Mouse (Mus musculus): ENCODE data around the gene Ppp2r1b.

Ppp2r1b gene

DNA sequence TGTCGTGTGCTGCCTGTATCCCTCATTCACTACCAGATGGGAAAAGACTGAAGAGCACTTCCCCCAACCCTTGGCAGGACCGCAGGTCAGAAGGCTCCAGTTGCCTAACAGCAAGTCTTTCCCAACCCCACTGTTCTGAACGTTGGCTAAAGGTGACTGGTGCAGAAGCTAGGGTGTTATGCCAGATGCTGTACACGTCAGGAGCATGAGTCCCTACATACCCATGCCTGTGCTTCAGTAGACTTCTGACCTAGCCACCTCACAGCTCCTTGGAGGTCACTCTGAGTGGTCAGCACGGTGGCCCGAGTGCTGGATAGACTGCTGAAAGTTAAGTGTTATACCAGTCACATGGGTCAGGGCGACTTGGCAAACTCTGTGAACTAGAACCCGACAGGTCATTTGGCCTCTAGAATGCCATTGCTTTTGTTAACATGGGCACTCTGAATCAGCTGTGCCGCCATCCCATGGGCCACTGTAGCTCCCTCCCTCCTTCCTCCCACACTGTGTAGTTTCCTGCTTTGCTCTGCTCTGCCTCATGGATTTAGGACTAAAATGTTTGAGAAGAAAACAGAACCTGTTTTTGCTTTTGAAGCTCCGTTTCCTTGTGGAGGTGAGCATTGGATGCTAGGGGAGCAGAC is 9.9 kb upstream of the Ppp2r1b start:
- intact Hi-C loops (cut with DNase I): no loop called here

DNA sequence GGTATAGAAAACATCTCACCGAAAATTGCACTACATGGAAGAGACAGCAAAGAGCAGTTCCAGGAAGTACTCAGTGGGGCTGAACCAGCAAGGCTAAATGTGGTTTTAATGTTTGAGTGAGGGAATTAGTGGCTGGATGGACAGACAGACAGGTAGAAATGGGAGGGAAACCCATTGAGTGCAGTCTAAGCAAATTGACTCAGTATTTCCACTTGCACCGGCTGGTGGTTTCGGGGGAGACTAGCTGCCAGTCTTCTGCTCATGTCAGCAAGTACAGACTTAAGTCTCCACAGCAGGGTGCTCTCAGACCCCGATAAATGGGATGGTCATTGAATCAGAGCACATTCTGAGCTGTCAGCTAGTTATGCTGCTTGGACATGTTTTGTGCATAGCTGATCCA is 9.0 kb upstream of the Ppp2r1b start:
- intact Hi-C loops (cut with DNase I): no loop called here

DNA sequence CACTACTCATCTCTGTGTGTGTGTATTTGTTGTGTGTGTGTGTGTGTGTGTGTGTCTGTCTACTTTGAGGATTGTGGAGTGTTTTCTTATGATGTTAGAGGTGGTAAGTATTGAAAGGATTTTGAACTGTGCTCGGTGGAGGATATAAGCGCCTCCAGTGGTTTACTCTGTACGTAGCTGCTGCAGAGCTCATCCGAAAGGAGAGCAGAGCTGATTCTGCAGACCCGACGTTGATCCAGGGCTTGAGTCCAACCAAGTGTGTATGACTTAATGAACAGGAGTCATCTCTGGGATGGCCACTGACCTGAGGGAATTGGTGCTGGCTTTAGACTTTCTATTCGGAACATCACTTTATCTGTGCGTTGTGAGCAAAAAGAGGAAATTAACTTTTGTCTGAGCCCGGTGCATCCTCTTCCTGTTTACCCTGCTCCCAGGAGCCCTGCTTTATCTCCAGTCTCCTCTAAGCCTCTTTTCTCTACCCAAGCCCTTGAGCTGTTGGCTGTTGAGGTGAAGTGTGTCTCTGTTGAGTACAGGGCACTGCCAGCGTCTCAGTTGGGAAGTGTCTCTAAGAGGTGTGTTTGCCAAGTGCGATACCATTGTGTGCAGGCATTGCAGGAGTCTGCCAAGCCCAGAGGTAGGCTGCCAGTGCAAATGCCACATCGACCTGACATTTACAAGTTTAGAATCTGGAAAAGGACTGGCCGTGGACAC is 3.9 kb upstream of the Ppp2r1b start:
- intact Hi-C loops (cut with DNase I): no loop called here

DNA sequence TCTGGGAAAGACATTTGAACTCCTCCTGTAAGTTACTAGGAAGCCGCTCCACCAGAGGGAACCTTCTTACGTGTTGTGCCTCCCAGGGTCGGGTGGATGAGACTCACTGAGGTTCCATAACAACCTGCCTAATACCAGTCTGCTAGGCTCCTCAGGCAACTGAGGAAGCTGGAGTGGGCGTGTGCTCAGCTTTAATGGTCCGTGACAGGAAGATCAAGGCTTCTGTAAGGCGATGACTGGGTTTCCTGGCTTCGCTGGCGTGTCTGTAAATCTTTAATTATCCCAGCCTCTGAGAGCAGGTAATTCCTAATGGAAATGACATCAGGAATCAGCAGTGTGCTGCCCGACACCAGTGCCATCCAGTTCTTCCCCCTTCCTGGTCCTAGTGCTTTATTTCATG is 446 bp downstream of the Ppp2r1b start:
- intact Hi-C loops (cut with DNase I): no loop called here

DNA sequence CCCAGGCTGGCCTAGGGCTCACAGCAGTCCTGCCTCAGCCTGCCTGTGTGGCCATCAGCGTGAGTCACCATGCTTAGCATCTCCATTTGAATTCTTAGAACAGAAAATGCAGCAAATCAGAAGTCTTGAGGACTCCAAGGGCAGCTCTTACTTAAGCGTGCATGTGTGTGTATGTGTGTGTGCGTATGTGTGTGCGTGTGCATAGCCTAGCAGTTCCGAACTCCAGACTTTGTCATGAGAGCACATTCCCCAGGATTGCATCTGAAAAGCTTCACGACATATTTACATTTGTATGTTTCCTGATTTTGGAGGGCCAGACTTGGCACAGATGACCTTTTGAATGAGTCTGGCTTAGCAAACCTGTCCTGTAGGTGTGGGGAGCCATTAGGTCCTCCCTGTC is 2.0 kb downstream of the Ppp2r1b start:
- intact Hi-C loops (cut with DNase I): no loop called here

DNA sequence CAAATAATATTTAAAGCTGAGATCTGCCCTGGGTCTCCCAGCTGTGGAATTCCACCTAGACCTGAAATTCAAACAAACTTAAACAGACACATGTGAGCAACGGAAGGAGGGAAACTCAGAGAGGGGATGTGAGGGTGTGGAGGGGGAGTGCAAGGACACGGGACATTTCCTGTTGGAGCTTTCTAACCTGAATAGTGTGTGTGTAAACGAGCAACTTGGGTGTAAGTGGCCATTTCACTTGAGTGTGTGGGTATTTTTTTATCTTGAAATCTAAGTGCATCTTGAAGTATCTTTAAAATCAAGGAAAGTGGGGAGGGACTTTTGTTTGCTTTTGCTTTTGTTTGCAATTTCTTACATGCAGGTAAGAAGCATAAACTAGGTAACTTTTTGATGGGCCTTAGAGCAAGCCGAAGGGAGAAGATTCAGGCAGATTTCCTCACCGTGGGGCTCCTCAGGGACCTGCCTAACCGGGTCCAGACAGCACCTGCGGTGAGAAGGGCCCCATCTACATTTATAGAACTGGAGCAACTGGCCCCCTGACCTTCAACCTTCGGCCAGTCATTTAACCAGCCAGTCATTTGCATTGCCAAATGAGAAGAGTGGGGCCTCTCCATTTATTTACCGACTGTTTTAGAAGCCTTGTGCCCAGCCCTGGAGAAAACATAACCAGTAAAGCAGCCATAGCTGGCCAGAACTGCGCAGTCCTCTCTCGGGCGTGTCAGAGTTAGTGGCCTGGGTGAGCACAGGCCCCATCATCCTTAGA is 2.7 kb downstream of the Ppp2r1b start:
- intact Hi-C loops (cut with DNase I): loop anchor here (2.0 kb wide), 1 partner anchor 161 kb away; the partner anchor contains the start of gene Sik2

DNA sequence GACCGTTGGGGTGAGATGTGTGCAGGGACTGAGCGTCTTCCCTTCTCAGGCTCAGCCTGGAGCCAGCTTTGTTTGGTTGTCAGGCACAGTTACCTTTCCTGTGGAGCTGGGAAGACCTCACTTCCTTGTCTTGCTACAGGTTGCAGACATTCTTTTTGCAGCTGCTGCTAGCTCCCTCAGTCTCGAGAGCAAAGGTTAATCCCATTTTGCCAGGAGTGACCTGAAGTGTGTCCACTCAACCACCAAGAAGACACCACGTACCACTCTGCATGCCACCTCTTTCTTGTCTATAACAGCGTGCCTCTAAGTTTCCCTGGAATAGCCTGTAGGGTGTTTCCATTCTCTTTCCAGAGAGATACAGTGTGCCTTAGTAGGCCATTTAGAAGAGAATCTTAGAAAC is 3.7 kb downstream of the Ppp2r1b start:
- intact Hi-C loops (cut with DNase I): loop anchor here (2.0 kb wide), 1 partner anchor 160 kb away; the partner anchor contains the start of gene Sik2

DNA sequence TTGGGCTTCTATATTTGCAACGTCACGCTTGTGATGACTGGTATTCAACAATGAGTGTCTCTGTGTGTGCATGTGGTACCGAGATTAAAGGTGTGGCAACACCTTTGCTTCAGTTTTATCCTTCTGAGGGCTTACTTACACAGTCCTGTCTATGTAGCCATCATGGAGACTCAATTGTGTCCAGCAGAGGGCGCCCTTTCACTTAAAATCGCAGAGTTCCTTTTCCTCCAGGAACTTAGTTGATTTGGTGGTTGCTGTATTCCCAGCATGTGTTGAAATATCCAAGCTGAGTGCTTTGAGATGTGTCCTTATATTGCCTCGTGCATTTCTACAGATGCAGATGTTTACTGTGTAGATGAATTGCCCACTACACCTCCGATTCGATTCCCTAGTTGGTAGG is 4.1 kb downstream of the Ppp2r1b start:
- intact Hi-C loops (cut with DNase I): loop anchor here (2.0 kb wide), 1 partner anchor 160 kb away; the partner anchor contains the start of gene Sik2

DNA sequence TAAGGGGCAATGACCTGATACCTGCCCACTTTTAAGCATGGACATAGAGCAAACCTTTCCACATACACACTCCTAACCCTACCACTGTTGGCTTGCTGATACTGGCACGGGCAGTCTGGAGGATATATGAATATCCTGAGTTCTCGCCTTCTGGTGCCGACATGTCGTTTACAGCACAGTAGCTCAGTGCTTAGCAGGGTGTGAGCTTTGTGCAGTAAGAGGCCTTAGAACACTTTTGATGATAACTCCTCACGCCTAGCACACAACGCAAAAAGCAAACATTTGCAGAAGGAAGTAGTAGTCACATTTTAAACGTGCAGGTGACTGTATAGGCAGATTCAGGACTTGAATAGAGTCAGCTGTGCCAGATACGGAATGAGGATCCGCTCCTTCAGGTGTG is 4.7 kb downstream of the Ppp2r1b start:
- intact Hi-C loops (cut with DNase I): loop anchor here (2.0 to 5.0 kb wide), 3 partner anchors 159 to 303 kb away; partner anchors contain the start of gene Sik2

DNA sequence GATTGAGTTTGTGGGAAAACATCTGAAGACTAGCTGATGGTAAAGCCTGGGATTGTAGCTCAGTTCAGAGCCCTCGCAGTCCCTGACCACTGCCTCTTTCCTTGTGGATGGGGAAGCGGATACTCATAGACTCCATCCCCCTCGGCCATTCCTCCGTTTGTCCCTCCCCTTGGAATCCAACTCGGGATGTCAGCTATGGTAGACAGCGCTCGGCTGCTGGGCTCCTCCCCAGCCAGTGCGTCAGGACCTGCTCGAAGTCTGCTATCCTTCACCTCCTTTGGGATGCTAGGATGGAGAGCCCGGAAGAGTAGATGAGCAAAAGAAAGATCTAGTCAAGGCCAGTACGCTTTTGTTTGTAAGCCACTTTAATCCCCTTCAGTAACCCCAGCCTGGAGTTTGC is 5.2 kb downstream of the Ppp2r1b start:
- intact Hi-C loops (cut with DNase I): loop anchor here (5.0 kb wide), 2 partner anchors 202 to 302 kb away; no protein-coding TSS in a partner anchor

DNA sequence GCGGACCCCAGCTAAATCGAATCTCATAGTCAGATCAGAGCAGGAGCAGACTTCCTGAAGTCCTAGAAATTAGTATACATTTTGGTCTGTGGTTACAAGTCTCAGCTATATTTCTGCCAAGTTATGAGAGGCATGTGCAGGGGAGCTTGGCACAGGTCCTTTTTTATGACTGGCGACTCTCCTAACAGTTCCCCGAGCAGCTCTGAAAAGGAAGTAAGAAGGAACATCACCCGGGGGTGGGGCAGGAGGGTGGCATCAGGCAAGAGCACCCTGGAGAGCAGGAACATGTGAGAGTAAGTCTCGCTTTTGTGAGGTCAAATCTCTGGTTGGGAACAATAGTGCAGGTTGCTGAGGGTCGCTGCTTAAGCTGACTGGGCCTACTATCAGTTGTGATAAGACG is 5.6 kb downstream of the Ppp2r1b start:
- intact Hi-C loops (cut with DNase I): loop anchor here (5.0 kb wide), 2 partner anchors 202 to 302 kb away; no protein-coding TSS in a partner anchor

DNA sequence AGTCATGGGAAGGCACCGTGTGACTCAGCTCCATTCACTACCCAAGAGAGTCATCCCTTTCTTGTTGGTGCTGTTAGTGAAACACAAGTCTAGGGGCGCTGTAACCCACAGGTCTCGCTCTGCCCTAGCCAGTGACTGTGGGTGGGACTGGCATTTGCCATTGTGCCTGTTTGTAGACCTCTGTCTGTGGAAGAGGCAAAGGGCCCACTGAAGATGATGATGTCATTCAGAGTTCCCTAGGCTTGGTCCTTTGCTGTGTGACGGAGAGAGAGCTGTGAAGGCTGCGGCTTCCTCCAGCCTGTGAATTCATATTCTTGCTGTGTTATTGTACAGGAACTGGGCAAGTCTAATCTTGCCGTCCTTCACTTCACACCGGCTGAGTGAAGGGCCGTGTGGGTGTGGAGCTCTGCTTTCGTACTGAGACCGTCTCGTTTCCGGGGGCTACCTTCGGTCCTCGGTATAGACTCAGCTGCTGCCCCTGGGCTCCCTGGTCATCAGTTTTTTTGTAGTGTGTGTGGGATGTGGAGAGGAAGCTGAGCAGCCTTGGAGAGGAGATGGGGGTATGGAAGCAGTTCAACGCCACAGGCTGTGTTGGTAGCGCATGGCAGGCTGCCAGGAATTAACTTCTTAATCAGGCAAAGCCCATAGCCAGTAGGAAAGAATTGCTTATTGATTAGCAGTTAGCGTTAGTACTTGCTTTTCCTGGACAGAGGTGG is 7.7 kb downstream of the Ppp2r1b start:
- intact Hi-C loops (cut with DNase I): loop anchor here (5.0 kb wide), 2 partner anchors 200 to 300 kb away; no protein-coding TSS in a partner anchor

DNA sequence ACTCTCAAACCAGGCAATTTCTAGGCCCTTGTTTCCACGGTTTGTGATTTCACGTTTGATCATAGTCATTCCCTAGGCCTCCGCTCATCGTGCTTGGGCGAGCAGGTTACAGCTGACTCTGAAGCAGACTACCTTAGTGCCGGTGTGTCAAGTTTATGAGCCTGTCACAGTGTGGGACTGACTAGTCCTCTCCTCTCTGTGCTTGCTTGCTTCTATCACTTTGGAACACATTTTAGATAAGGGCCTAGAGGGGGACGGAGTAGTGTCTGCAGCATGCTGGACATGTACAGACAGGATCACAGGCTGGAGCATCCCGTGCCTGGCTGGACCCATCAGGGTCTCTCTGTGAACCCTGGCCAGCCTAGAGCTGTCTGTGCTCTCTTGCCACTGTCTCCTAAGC is 9.3 kb downstream of the Ppp2r1b start:
- intact Hi-C loops (cut with DNase I): loop anchor here (5.0 kb wide), 2 partner anchors 198 to 298 kb away; no protein-coding TSS in a partner anchor

DNA sequence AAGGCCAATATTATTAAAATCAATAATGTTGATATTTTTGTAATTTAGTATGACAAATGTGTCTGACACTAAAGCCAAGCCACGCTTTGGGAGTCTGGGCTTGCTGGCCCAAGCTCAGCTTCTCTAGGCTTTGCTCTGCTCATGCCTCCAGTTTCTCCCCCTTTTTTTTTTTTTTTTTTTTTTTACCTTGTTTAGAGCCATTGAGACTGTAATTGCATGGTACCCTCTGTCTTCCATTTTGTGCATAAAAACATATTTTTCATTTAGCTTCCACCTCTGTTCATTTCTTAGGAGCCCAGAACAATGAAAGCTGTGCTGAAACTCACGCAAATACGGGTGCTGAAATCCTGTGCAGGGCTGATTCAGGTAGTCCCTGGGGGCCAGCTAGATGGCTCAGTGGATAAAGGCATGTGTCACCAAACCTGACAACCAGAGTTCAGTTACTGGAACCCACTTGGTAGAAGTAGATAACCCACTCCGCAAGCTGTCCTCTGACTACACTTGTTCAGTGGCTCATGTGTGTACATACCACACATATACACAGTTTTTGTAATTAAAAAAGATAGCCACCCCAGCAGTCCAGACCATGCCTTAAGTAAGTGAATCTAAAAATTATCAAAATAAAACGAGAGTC is 10.1 kb downstream of the Ppp2r1b start:
- intact Hi-C loops (cut with DNase I): no loop called here

DNA sequence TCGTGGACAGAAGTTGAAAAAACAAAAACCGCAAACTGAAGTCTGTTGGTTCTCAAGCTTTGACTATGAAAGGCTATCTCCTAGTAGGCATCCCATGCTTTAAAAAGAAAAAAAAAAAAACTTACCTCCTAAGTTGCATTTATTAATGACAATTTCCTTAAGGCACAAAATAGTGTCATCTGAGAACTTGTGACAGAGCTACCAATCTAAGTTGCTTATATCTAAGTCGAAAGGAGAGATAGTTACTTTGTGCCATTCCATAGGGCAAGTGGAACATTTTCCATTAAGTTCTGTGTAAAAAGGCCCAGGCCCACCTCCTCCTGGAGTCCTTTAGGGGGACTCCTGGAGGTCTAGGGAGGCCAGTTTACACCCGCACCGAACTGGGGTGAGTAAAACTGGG is 10.7 kb downstream of the Ppp2r1b start:
- intact Hi-C loops (cut with DNase I): no loop called here

DNA sequence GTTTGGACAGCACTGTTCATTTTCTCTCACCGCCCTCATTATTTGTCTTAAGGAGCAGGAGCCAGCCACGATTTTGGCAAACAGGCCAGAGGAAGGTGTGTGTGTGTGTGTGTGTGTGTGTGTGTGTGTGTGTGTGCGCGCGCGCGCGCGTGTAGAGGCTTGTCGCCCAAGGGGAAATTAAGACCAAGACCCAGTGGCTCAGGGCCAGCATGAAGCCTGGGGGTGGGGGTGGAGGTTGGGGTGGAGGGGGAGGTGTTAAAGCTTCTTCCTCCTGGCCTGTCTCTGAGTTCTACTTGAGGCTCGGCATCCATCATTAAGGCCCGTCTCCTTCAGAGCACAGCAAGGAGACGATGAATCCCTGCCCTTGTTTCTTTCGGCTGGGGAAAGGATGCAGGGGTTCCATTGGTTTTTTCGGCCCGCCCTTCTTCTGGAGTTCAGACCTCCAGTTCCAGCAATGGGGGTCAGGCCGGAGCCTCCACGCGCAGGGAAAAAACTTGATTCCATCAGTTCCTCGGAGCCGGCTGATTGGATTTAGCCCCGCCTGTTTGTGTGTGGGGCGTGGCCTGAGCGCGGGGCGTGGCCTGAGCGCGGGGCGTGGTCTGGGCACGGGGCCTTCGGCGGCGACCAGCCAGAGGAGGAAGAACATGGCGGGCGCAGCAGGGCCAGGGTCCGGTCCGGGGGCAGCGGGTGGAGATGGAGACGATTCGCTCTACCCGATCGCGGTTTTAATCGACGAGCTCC is 11.4 kb downstream of the Ppp2r1b start:
- intact Hi-C loops (cut with DNase I): no loop called here

DNA sequence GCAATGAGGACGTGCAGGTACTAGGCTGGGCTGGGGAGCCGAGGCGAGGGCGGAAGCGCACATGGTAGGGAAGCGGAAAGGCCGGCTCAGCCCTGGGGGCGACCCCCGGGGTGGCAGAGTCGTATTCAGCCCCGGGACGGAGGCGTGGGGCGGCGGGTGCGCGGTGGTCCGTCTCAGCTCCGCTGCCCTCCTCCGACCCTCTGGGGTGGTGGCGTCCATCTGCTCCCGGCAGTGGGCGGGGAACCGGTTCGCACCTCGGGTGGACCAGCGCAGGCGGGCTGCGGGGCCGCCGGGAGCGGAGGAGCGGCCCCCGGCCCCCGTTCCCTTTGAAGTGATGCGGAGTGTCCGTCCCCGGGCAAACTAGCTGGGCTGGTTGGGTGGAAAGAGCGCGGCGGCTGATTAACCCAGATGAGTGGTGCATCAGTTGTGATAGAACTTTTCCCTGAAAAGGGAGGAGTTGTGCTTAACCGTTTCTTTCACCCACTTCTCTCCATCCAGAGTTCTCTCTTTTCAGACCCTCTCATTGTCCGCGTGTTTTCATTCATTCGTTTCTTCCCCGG is 12.1 kb downstream of the Ppp2r1b start:
- intact Hi-C loops (cut with DNase I): no loop called here

DNA sequence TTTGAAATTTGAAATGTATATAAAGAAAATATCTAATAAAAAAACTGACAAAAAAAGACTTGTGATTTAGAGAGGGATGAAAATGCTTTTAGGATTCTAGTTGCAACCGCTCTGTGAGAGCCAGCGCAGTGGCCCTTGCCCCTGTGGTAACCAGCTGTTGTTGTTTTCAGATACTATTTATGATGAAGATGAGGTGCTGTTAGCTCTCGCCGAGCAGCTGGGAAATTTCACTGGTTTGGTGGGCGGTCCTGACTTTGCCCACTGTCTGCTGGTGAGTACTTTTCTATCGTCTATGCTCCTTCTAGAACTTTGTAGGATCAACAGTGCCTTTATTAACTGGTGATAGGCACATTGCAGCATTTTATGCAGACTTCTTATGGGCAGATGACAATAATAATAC is 13.6 kb downstream of the Ppp2r1b start:
- intact Hi-C loops (cut with DNase I): no loop called here

DNA sequence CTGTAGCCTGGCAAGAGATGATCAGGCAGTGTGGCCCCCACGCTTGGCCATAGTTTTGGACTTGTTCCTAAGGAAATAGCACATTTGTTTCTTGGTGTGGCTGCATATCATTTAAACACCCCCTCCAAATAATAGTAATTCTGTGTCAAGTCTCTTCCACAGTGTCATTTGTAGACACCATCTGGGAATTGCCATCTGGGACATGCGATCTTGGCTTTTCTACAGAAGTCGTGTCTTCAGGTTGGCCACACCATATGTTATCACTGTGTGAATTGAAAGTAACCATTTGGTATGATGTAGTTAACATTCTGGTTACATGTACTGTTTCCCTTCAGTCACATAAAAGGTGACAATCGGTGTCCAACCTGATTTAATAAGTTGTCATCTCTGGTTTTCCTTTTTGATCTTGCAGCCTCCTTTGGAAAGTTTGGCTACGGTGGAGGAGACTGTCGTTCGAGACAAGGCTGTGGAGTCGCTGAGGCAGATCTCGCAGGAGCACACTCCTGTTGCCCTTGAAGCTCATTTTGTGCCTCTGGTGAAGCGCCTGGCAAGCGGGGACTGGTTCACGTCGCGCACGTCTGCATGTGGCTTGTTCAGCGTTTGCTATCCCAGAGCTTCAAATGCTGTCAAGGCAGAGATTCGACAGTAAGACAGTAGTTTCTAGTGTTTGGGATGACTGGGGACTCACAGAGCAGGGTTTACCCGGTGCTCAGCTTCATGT is 16.2 kb downstream of the Ppp2r1b start:
- intact Hi-C loops (cut with DNase I): no loop called here
